Mouse (Mus musculus) kidney, embryonic 15.5 days (tissue): ENCODE results near the gene 4933405L10Rik. TPM values are rescaled to one million over a fixed set of nuclear protein-coding genes. Genes with fewer than 3 reads are reported as not detected.

ENCODE experiments used
- ATAC-seq: fragments of 200-750 bp; cut with Nextera tagmentation; replicated peaks from 2 replicates; pipeline ENCODE4 v1.8.0; 2017; ENCODE audit warnings: moderate TSS enrichment; ENCODE audit not compliant: low FRiP score
- H3K27ac ChIP-seq: fragments of 300-500 bp; sonication (generic); 2 replicates; pipeline ENCODE4 v1.5.1; 2015; ENCODE audit warnings: mild to moderate bottlenecking, inconsistent platforms
- H3K27me3 ChIP-seq: fragments of 300-500 bp; sonication (generic); 2 replicates; pipeline ENCODE4 v1.6.1; 2015; ENCODE audit warnings: inconsistent platforms
- H3K36me3 ChIP-seq: fragments of 300-500 bp; sonication (generic); 2 replicates; pipeline ENCODE4 v1.6.1; 2015; ENCODE audit warnings: inconsistent platforms
- H3K4me1 ChIP-seq: fragments of 300-500 bp; sonication (generic); 2 replicates; pipeline ENCODE4 v1.6.1; 2015; ENCODE audit warnings: inconsistent platforms
- H3K4me2 ChIP-seq: fragments of 300-500 bp; sonication (generic); 2 replicates; pipeline ENCODE4 v1.6.1; 2015; ENCODE audit warnings: moderate library complexity, mild to moderate bottlenecking, inconsistent platforms
- H3K4me3 ChIP-seq: fragments of 300-500 bp; sonication (generic); replicated peaks from 2 replicates; pipeline ENCODE4 v1.5.1; 2015; ENCODE audit warnings: mild to moderate bottlenecking, inconsistent platforms
- H3K9ac ChIP-seq: fragments of 300-500 bp; sonication (generic); 2 replicates; pipeline ENCODE4 v1.6.1; 2015; ENCODE audit warnings: mild to moderate bottlenecking, inconsistent platforms
- H3K9me3 ChIP-seq: fragments of 300-500 bp; sonication (generic); replicated peaks from 2 replicates; pipeline ENCODE4 v1.6.1; 2016; ENCODE audit warnings: inconsistent platforms
- WGBS: fragments of 180-500 bp; shearing (Covaris S2); methylation state at CpG from one replicate; pipeline ENCODE4 v1.1.7; 2015; ENCODE audit warnings: mixed read lengths; 5-methylcytosine and 5-hydroxymethylcytosine counted together
- polyA plus RNA-seq: library from polyadenylated mRNA; unstranded; fragments of >200 nt; fragmentation: Nextera tagmentation; extraction: Ambion mirVana; gene quantifications from 2 replicates; pipeline ENCODE4 v1.2.1, GENCODE M21; 2015

Gene 4933405L10Rik
- polyA plus RNA-seq: 0.26 TPM in 1 of 2 replicates, not detected in the other

GRCm38 (mm10) chr8:105707498-105708403 is at the start of gene 4933405L10Rik, which contains the start of gene Enkd1:
4933405L10Rik (plus strand) TSS chr8:105707655.
Enkd1 (minus strand) TSS chr8:105708210.
- H3K27ac ChIP-seq: no peak within 1 kb of the TSS; the same call in 1 of the 2 replicates
- under 1% methylated on average over 55 of the region's 55 CpGs for WGBS

GRCm38 (mm10) chr8:105661167-105661566 is 46.3 kb upstream of the 4933405L10Rik start:
- Histone ChIP-seq H3K9ac (no peak overlapping the region), H3K4me3 (no peak overlapping the region), H3K27me3 (no peaks in the 10 kb centered on the region), H3K27ac (no peak overlapping the region), H3K9me3 (no peaks in the 10 kb centered on the region), H3K36me3 (peaks cover 37% of the 10 kb centered on the region), H3K4me1 (no peaks in the 10 kb centered on the region), H3K4me2 (no peak overlapping the region)
- ATAC-seq: no peak
- 75% methylated on average over 3 of the region's 3 CpGs for WGBS

More at GRCm38 (mm10) chr8:105707498-105708403, at the start of gene 4933405L10Rik, which contains the start of gene Enkd1:
- Histone ChIP-seq H3K36me3 (peaks cover 22% of the 10 kb centered on the region), H3K9me3 (no peaks in the 10 kb centered on the region), H3K27me3 (no peaks in the 10 kb centered on the region), H3K4me3 (peak within 1 kb of the TSS; percentile 86), H3K9ac (peak within 1 kb of the TSS; percentile 72), H3K4me2 (peak within 1 kb of the TSS; percentile 94), H3K4me1 (peaks cover 17% of the 10 kb centered on the region)
- ATAC-seq: peak; percentile 87

- 89% methylated on average over 1 of the region's 1 CpGs for WGBS
- Histone ChIP-seq H3K9me3 (no peaks in the 10 kb centered on the region), H3K4me3 (no peak overlapping the region), H3K9ac (no peak overlapping the region), H3K4me1 (no peaks in the 10 kb centered on the region), H3K4me2 (no peak overlapping the region), H3K27me3 (no peaks in the 10 kb centered on the region), H3K36me3 (peaks cover 99% of the 10 kb centered on the region), H3K27ac (no peak overlapping the region)
- no peak for ATAC-seq
Observed at GRCm38 (mm10) chr8:105677891-105678290, 29.6 kb upstream of the 4933405L10Rik start.

- Histone ChIP-seq H3K27me3 (no peaks in the 10 kb centered on the region), H3K9ac (0 out of 2 replicates have a peak overlapping the region, but pooled peaks have one; percentile 15), H3K4me2 (peak overlapping the region; percentile 57), H3K4me3 (peak overlapping the region; percentile 22; the same call in 1 of the 2 replicates), H3K27ac (no peak overlapping the region), H3K36me3 (peaks cover 46% of the 10 kb centered on the region), H3K9me3 (no peaks in the 10 kb centered on the region), H3K4me1 (peaks cover 14% of the 10 kb centered on the region)
- ATAC-seq: no peak
- WGBS: 72% methylated on average over 7 of the region's 7 CpGs
Observed at GRCm38 (mm10) chr8:105685325-105685724, 22.1 kb upstream of the 4933405L10Rik start.

- peak within 1 kb of the TSS; percentile 15; the same call in 1 of the 2 replicates for H3K9ac ChIP-seq
- peak; percentile 38 for ATAC-seq
Observed at GRCm38 (mm10) chr8:105685796-105686308, 21.6 kb upstream of the 4933405L10Rik start, which contains the start of gene Carmil2. Carmil2 (plus strand) TSS chr8:105686274.

GRCm38 (mm10) chr8:105686551-105686950 is 20.9 kb upstream of the 4933405L10Rik start:
- ATAC-seq: no peak
- Histone ChIP-seq H3K4me2 (peak overlapping the region; percentile 57; the same call in 1 of the 2 replicates), H3K4me1 (peaks cover 14% of the 10 kb centered on the region), H3K4me3 (no peak overlapping the region), H3K27ac (no peak overlapping the region), H3K9me3 (no peaks in the 10 kb centered on the region), H3K9ac (no peak overlapping the region), H3K36me3 (peaks cover 34% of the 10 kb centered on the region), H3K27me3 (no peaks in the 10 kb centered on the region)
- WGBS: 57% methylated on average over 6 of the region's 6 CpGs

More at GRCm38 (mm10) chr8:105685796-105686308, 21.6 kb upstream of the 4933405L10Rik start, which contains the start of gene Carmil2:
- Histone ChIP-seq H3K36me3 (peaks cover 41% of the 10 kb centered on the region), H3K4me3 (peak within 1 kb of the TSS; percentile 22), H3K27me3 (no peaks in the 10 kb centered on the region), H3K4me2 (peak within 1 kb of the TSS; percentile 57), H3K9me3 (no peaks in the 10 kb centered on the region), H3K4me1 (peaks cover 14% of the 10 kb centered on the region), H3K27ac (no peak within 1 kb of the TSS)
- WGBS: 7% methylated on average over 26 of the region's 26 CpGs

DNA sequence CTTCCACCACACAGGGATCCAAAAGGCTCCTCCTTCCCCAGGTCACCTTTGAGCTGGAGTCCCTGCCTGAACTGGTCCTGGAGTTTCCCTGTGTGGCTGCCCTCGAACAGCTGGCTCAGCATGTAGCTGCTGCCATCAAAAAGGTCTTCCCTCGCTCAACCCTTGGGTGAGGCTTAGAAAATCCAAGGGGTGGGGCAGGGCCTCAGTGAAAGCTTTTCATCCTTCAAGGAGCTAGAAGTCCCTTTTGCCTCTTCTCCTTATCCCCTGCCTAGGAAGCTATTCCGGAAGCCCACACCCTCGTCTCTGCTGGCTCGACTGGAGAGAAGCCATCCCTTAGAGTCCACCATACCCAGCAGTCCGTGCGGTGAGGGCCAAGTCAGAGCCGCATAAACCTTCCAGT is 19.9 kb upstream of the 4933405L10Rik start:
- Histone ChIP-seq H3K4me3 (no peak overlapping the region), H3K27ac (no peak overlapping the region), H3K4me1 (peaks cover 14% of the 10 kb centered on the region), H3K9me3 (no peaks in the 10 kb centered on the region), H3K36me3 (peaks cover 25% of the 10 kb centered on the region), H3K27me3 (no peaks in the 10 kb centered on the region), H3K9ac (no peak overlapping the region), H3K4me2 (no peak overlapping the region)
- no peak for ATAC-seq
- 70% methylated on average over 8 of the region's 8 CpGs for WGBS

DNA sequence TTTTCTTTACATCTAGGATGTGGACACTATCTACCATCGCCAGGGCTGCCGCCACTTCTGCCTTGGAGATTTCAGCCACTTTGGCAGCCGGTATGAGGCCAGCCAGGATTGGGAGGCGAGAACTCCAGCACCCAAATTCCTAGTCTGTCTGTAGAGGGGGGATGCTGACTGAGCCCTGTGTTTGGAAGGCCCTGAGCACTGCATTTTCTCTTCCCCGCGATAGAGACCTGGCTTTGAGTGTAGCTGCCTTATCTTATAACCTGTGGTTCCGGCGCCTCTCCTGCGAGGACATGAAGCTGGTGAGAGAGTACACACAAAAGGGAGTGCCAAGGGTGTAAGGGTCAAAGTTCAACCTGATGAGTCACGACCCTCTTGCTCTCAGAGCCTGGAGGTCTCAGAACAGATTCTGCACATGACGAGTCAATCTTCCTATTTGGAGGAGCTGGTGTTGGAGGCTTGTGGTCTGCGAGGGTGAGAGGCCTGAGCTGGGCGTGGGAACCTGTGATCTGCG is 19.2 kb upstream of the 4933405L10Rik start:
- no peaks in the 10 kb centered on the region for H3K9me3 ChIP-seq
- no peak overlapping the region for H3K4me3 ChIP-seq
- no peak overlapping the region for H3K9ac ChIP-seq
- no peaks in the 10 kb centered on the region for H3K27me3 ChIP-seq
- peaks cover 14% of the 10 kb centered on the region for H3K4me1 ChIP-seq
- H3K4me2 ChIP-seq: no peak overlapping the region
- ATAC-seq: no peak
- H3K27ac ChIP-seq: no peak overlapping the region
- WGBS: 78% methylated on average over 14 of the region's 14 CpGs
- H3K36me3 ChIP-seq: peaks cover 22% of the 10 kb centered on the region

- Histone ChIP-seq H3K9ac (no peak overlapping the region), H3K4me3 (no peak overlapping the region), H3K27ac (no peak overlapping the region), H3K27me3 (no peaks in the 10 kb centered on the region), H3K9me3 (no peaks in the 10 kb centered on the region), H3K4me2 (no peak overlapping the region), H3K36me3 (peaks cover 11% of the 10 kb centered on the region), H3K4me1 (peaks cover 24% of the 10 kb centered on the region)
- no peak for ATAC-seq
- 67% methylated on average over 35 of the region's 35 CpGs for WGBS
Observed at GRCm38 (mm10) chr8:105689256-105689982, 18.0 kb upstream of the 4933405L10Rik start.

DNA sequence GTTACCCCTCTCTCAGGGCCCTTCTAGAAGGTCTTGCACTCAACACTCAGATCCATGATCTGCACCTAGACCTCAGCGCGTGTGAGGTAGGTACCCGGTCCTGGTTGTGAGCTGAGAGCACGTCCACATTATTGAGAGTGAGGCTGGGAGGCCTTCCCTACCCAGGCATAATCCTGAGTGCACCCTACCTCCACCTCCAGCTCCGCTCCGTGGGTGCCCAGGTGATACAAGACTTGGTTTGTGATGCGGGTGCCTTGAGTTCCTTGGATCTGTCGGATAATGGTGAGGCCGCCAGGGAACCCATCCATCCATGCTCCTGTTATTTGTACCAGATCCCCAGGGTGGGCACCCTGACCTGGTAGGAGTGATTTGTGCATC is 17.5 kb upstream of the 4933405L10Rik start:
- H3K9ac ChIP-seq: no peak overlapping the region
- ATAC-seq: no peak
- no peak overlapping the region for H3K4me3 ChIP-seq
- no peak overlapping the region for H3K27ac ChIP-seq
- H3K36me3 ChIP-seq: peaks cover 6% of the 10 kb centered on the region; the same call in 1 of the 2 replicates
- no peak overlapping the region for H3K4me2 ChIP-seq
- peaks cover 3% of the 10 kb centered on the region for H3K27me3 ChIP-seq
- H3K4me1 ChIP-seq: peaks cover 27% of the 10 kb centered on the region
- no peaks in the 10 kb centered on the region for H3K9me3 ChIP-seq
- 90% methylated on average over 9 of the region's 9 CpGs for WGBS

DNA sequence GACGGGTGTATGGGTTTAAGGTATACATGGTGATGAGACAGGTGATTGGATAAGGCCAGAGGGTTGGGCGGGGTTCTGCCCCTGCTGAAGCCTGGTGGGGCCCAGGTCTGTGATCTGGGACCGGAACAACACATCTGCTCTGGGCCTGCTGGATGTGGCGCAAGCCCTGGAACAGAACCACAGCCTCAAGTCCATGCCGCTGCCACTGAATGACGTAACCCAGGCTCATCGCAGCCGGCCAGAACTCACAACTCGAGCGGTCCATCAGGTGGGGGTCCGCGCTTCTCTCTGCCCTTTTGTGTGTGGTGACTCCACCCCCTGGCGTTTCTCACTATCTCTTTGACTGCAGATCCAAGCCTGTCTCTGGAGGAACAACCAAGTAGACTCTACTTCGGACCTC is 16.5 kb upstream of the 4933405L10Rik start:
- Histone ChIP-seq H3K4me3 (no peak overlapping the region), H3K4me1 (peaks cover 17% of the 10 kb centered on the region), H3K36me3 (peaks cover 6% of the 10 kb centered on the region; the same call in 1 of the 2 replicates), H3K4me2 (no peak overlapping the region), H3K27me3 (peaks cover 6% of the 10 kb centered on the region), H3K27ac (no peak overlapping the region), H3K9me3 (no peaks in the 10 kb centered on the region), H3K9ac (no peak overlapping the region)
- 85% methylated on average over 14 of the region's 14 CpGs for WGBS
- ATAC-seq: no peak
